Mouse (Mus musculus) heart, postnatal 0 days (tissue): ENCODE results near the gene Man2b2.
A peak's percentile ranks its signal among the peaks of the same experiment; 100 is the strongest.

Source experiments
- CTCF ChIP-seq: IDR thresholded peaks from 2 replicates; pipeline ENCODE4 v1.5.1; 2016; ENCODE audit warnings: antibody characterized with exemption, control low read depth, low read depth
- EP300 ChIP-seq: IDR thresholded peaks from 2 replicates; pipeline ENCODE4 v1.6.1; 2016; ENCODE audit warnings: antibody characterized with exemption, low read depth

DNA sequence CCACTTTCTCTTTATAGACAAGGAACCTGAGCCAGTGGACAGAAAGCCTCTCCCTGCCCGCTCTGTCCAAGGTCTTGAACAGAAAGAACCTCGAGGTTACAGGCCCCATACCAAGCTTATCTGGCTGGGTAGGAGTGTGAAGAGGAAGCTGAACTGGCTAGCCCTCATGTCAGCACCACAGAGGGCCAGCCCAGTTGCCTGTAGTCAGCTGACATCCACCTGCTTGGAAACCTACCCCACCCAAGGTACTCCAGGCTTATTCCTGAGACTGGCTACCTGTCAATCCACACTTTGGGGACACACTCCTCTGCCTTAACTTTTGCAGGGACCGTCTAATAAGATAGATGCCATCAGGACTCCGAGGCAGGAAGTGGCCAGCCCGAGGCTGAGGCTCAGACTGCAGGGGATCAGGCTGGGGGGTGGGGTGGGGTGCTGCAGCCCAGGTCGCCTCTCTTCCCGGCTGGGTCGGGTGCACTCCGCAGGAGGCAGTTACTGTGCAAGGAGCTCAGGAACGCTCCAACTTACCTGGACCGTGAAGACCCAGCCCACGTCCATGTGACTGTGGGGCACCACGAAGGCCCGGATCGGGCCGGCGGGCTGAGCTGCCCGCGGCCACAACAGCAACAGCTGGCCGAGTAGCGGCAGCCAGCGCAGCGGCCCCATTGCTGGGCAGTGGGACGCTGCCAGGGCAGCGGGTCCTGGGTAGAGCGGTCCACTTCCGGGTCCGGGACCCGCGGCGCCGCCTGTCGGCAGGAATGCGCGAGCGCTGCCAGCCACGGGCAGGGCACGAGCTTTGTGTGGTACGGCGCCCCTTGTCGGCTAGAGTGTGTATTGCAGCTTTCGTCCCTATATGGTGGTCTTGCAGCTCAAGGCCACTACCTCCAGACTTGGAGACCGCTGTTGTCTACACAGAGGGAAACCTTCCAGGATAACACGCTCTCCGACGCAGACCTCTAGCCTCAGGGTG, at the start of gene Man2b2:
- peak; percentile 99 for TF ChIP-seq CTCF
- peak; percentile 50; the same call in 1 of the 2 replicates for TF ChIP-seq EP300
